In the genomic region with DNA sequence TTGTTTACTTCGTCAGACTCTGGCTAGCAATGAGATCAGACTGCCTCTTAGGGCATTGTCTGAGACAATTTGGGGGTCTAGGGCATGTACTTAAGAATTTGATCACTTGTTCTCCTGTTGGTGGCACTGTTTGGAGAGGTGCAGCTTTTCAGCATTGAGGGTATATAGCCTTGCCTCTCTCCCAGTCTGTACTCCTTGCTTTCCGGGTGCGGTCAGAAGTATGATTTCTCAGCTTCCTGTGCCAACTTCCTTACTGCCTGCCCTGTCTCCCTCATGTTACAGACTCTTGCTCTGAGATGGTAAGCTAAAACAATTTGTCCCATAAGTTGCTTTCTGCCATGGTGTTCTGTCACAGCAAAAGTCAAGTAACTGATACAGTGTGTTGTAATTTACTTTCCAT, we compare ENCODE assay signal across 17 mouse cellular contexts.
"Had no signal": no experiment of that assay in that cellular context is flagged by ENCODE, and none has a peak within 500 bp of the region (broad histone marks: within the 10 kb centered on the region; RNA-seq: fewer than 3 reads in every experiment).

No protein-coding gene starts in this region.

- ATAC-seq: liver, postnatal 0 days; midbrain, embryonic 16.5 days had no signal

- DNase-seq: kidney, adult 11 months; kidney, adult 9 months; kidney, postnatal 36 days; layer of hippocampus, adult 9-11 months; layer of hippocampus, postnatal 36 days; liver; liver, embryonic 13.5 days; liver, postnatal 0 days; right cerebral cortex, adult 18-20 months; right cerebral cortex, postnatal 25 days; thymus, postnatal 25 days had no signal

- H3K36me3 ChIP-seq: limb, embryonic 12.5 days; liver, embryonic 13.5 days; lung, embryonic 15.5 days had no signal

- H3K27ac ChIP-seq: kidney, postnatal 0 days; limb, embryonic 12.5 days; liver, embryonic 13.5 days; lung, embryonic 15.5 days; stomach, postnatal 0 days had no signal

- H3K4me1 ChIP-seq: limb, embryonic 12.5 days; liver, embryonic 13.5 days; lung, embryonic 15.5 days had no signal

- H3K4me3 ChIP-seq: limb, embryonic 12.5 days; liver, embryonic 13.5 days; lung, embryonic 15.5 days; megakaryocyte, embryonic 14.5 days had no signal

- H3K9me3 ChIP-seq: liver, embryonic 13.5 days; lung, embryonic 15.5 days had no signal

- H3K27me3 ChIP-seq: limb, embryonic 12.5 days; liver, embryonic 13.5 days; lung, embryonic 15.5 days; megakaryocyte, embryonic 14.5 days had no signal

- H3K9ac ChIP-seq: limb, embryonic 12.5 days; liver, embryonic 13.5 days; liver, postnatal 0 days; lung, embryonic 15.5 days had no signal
